Mouse (Mus musculus): ENCODE measurements around the gene Fxyd7. TPM values are rescaled to one million over a fixed set of nuclear protein-coding genes. Genes with fewer than 3 reads are reported as not detected.

Gene Fxyd7
- polyA plus RNA-seq, 1 experiment from 2014 or later, result 265 TPM

- Histone ChIP-seq H3K9ac (no peak overlapping the region), H3K36me3 (no peaks in the 10 kb centered on the region), H3K4me3 (no peak overlapping the region), H3K27me3 (no peaks in the 10 kb centered on the region), H3K27ac (replicated peaks) (no peak overlapping the region), H3K4me2 (no peak overlapping the region), H3K4me1 (replicated peaks) (no peaks in the 10 kb centered on the region), H3K9me3 (no peaks in the 10 kb centered on the region)
- 55% methylated on average over 10 of the region's 10 CpGs for WGBS
- peak; percentile 59; the same call in 1 of the 2 replicates for ATAC-seq (ENCODE audit: low FRiP score, low read depth)
Measured at GRCm38 (mm10) chr7:31017104-31017901, 34.0 kb downstream of the Fxyd7 start.

DNA sequence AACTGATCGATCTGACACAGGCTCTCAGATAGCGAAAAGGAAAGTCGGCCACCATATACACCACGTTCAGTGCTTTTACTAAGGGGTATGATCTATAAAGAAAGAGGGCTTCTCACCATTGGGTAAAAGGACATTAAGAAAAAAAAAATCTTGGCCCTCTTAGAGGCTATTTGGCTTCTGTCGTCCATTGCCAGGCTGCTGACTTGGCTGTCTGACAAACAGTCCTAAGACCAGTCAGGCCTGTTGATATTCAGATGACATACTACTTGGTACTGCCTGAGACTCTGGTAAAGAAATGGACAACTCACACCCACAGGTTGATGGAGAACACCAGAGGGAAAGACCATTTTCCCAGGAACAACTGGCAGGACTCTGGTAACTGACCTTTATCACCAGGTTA is 38.3 kb downstream of the Fxyd7 start:
- Histone ChIP-seq H3K4me3 (no peak overlapping the region), H3K36me3 (no peaks in the 10 kb centered on the region), H3K27ac (replicated peaks) (no peak overlapping the region), H3K4me1 (replicated peaks) (no peaks in the 10 kb centered on the region), H3K27me3 (no peaks in the 10 kb centered on the region), H3K9ac (no peak overlapping the region), H3K9me3 (no peaks in the 10 kb centered on the region), H3K4me2 (no peak overlapping the region)
- no peak for ATAC-seq (ENCODE audit: low FRiP score, low read depth)
- 72% methylated on average over 5 of the region's 5 CpGs for WGBS

GRCm38 (mm10) chr7:31008889-31009288 is 42.4 kb downstream of the Fxyd7 start:
- 0 out of 2 replicates have a peak, but pooled peaks have one; percentile 34 for ATAC-seq (ENCODE audit: low FRiP score, low read depth)
- WGBS, result 68% methylated on average over 3 of the region's 3 CpGs
- no peak overlapping the region for H3K27ac ChIP-seq (replicated peaks)
- no peak overlapping the region for H3K4me3 ChIP-seq
- H3K9ac ChIP-seq, result no peak overlapping the region
- no peaks in the 10 kb centered on the region for H3K9me3 ChIP-seq
- H3K4me2 ChIP-seq, result no peak overlapping the region
- no peaks in the 10 kb centered on the region for H3K27me3 ChIP-seq
- H3K4me1 ChIP-seq (replicated peaks), result no peaks in the 10 kb centered on the region
- H3K36me3 ChIP-seq, result no peaks in the 10 kb centered on the region

DNA sequence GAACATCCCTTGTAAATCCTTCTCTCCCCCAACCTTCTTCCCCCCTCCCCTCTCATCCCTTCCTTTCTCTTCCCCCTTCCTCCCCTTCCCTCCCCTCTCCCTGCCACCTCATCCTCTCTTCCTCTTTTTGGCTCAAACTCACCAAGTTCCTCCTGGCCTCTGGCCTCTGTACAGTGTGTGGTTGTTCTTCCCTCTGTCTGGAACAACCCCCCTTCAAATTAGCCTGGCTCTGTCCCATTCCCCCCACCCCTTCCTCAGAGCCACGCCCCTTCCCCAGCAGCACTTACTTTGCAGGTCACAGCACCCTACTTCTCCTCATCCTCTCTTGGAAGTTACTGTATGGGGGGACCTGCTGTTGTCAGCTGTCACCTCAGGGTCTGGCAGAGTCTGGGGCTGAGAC is 43.1 kb downstream of the Fxyd7 start:
- Histone ChIP-seq H3K27ac (replicated peaks) (no peak overlapping the region), H3K4me1 (replicated peaks) (no peaks in the 10 kb centered on the region), H3K9me3 (no peaks in the 10 kb centered on the region), H3K36me3 (no peaks in the 10 kb centered on the region), H3K4me3 (no peak overlapping the region), H3K9ac (no peak overlapping the region), H3K4me2 (no peak overlapping the region), H3K27me3 (no peaks in the 10 kb centered on the region)
- WGBS, result 52% methylated on average over 1 of the region's 1 CpGs
- ATAC-seq (ENCODE audit: low FRiP score, low read depth), result no peak

GRCm38 (mm10) chr7:31007775-31008174 is 43.5 kb downstream of the Fxyd7 start:
- Histone ChIP-seq H3K4me2 (no peak overlapping the region), H3K36me3 (no peaks in the 10 kb centered on the region), H3K4me1 (replicated peaks) (no peaks in the 10 kb centered on the region), H3K27me3 (no peaks in the 10 kb centered on the region), H3K4me3 (no peak overlapping the region), H3K27ac (replicated peaks) (no peak overlapping the region), H3K9me3 (no peaks in the 10 kb centered on the region), H3K9ac (no peak overlapping the region)
- no peak for ATAC-seq (ENCODE audit: low FRiP score, low read depth)
- WGBS, result 92% methylated on average over 1 of the region's 1 CpGs

GRCm38 (mm10) chr7:31002650-31003049 is 48.6 kb downstream of the Fxyd7 start:
- H3K27ac ChIP-seq (replicated peaks), result no peak overlapping the region
- H3K9me3 ChIP-seq, result no peaks in the 10 kb centered on the region
- no peaks in the 10 kb centered on the region for H3K36me3 ChIP-seq
- ATAC-seq (ENCODE audit: low FRiP score, low read depth), result no peak
- H3K9ac ChIP-seq, result no peak overlapping the region
- peaks cover 8% of the 10 kb centered on the region; the same call in 1 of the 2 replicates for H3K4me1 ChIP-seq (replicated peaks)
- H3K4me2 ChIP-seq, result no peak overlapping the region
- WGBS, result 80% methylated on average over 8 of the region's 8 CpGs
- H3K27me3 ChIP-seq, result no peaks in the 10 kb centered on the region
- no peak overlapping the region for H3K4me3 ChIP-seq

DNA sequence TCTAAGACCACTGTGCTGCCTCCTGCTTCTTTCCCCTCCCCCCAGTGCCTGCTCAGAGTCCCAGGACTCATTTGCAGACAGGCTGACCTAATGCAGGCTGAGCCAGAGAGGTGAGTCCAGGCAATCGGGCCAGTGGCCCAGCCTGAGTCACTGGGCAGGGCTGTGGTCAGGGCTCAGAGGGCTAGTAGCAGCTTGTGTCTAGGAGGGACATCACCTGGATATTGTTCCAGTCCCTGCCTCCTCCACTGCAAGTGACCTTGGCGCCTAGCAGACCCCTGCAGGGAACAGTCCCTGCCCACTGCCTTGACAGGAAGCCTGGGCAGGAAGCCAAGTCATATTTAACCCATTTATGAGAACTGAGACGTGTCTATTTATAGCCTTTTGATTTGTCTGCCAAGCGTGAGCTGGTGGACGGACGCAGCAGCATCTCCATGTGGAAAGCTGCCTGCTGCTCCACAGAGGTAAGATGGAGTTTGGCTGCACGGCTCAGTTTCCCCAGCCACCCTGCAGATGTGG is 50.7 kb downstream of the Fxyd7 start:
- WGBS, result 44% methylated on average over 7 of the region's 7 CpGs
- Histone ChIP-seq H3K9ac (no peak overlapping the region), H3K4me3 (no peak overlapping the region), H3K27ac (replicated peaks) (peak overlapping the region; percentile 31; the same call in 1 of the 2 replicates), H3K4me1 (replicated peaks) (peaks cover 8% of the 10 kb centered on the region; the same call in 1 of the 2 replicates), H3K36me3 (no peaks in the 10 kb centered on the region), H3K9me3 (no peaks in the 10 kb centered on the region), H3K4me2 (no peak overlapping the region), H3K27me3 (no peaks in the 10 kb centered on the region)
- 0 out of 2 replicates have a peak, but pooled peaks have one; percentile 42 for ATAC-seq (ENCODE audit: low FRiP score, low read depth)

DNA sequence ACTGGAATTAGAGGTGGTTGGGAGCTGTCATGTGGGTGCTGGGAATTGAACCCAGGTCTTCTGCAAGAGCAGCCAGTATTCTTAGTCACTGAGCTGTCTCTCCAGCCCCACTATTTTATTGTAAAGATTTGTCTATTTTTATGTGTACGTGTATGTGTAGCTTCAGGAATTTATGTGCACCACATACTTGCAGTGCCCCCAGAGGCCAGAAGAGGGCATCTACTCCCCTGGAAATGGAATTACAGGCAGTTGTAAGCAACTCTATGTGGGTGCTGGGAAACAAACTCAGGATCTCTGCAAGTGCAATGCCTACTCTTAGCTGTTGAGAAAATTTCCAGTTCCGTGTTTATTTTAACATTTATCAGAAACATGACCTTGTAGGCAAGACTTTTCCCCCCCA is 54.8 kb downstream of the Fxyd7 start:
- H3K4me3 ChIP-seq, result no peak overlapping the region
- no peak overlapping the region for H3K9ac ChIP-seq
- no peaks in the 10 kb centered on the region for H3K36me3 ChIP-seq
- H3K27me3 ChIP-seq, result no peaks in the 10 kb centered on the region
- no peak overlapping the region for H3K27ac ChIP-seq (replicated peaks)
- no peaks in the 10 kb centered on the region for H3K9me3 ChIP-seq
- 94% methylated on average over 2 of the region's 2 CpGs for WGBS
- peaks cover 8% of the 10 kb centered on the region; the same call in 1 of the 2 replicates for H3K4me1 ChIP-seq (replicated peaks)
- no peak for ATAC-seq (ENCODE audit: low FRiP score, low read depth)
- H3K4me2 ChIP-seq, result no peak overlapping the region

DNA sequence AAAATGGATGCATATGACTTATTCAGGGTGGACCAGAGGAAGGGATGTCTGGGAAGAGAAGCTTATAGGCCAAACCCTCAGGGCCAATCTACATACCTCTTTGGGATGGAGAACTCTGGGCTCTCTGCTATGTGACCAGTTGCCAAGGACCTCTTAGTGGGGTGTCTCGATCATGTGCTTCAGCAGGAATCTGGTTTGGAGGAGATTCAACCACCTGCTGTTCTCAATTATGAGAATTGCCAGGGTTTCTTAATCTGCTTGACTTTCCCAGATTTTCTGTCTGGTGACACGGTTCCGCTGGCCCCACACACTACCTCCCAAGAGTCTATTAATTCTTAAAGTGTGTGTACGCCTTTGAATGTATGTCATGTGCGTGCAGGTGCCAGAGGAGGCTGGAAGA is 57.3 kb downstream of the Fxyd7 start:
- 61% methylated on average over 5 of the region's 5 CpGs for WGBS
- Histone ChIP-seq H3K9me3 (no peaks in the 10 kb centered on the region), H3K27ac (replicated peaks) (no peak overlapping the region), H3K4me2 (no peak overlapping the region), H3K27me3 (no peaks in the 10 kb centered on the region), H3K9ac (no peak overlapping the region), H3K36me3 (no peaks in the 10 kb centered on the region), H3K4me1 (replicated peaks) (no peaks in the 10 kb centered on the region), H3K4me3 (no peak overlapping the region)
- ATAC-seq (ENCODE audit: low FRiP score, low read depth), result no peak

Small RNA genes within 50 kb of the gene (microRNA-seq; reads per million reads assigned to microRNA genes)
- not detected for gene Mir7050

Other genes starting within 250 kb of the Fxyd7 start
- 0.21 TPM in 1 of 2 replicates, not detected in the other for gene Ffar2, start 227.7 kb downstream of the Fxyd7 start, polyA plus RNA-seq (2015; fragmentation: Nextera tagmentation; extraction: Ambion mirVana)
- 0.13 TPM in 1 of 2 replicates, not detected in the other for gene Ffar3, start 195.3 kb downstream of the Fxyd7 start, polyA plus RNA-seq (2015; fragmentation: Nextera tagmentation; extraction: Ambion mirVana)
- not detected in 2 replicates for gene Ffar1, start 189.9 kb downstream of the Fxyd7 start, polyA plus RNA-seq (2015; fragmentation: Nextera tagmentation; extraction: Ambion mirVana)
- 0.35 TPM in 1 of 2 replicates, not detected in the other for gene Cd22, start 171.1 kb downstream of the Fxyd7 start, polyA plus RNA-seq (2015; fragmentation: Nextera tagmentation; extraction: Ambion mirVana)
- 4.1 and 5.0 TPM in 2 replicates for gene Mag, start 136.6 kb downstream of the Fxyd7 start, polyA plus RNA-seq (2015; fragmentation: Nextera tagmentation; extraction: Ambion mirVana)
- not detected in 2 replicates for gene Hamp2, start 126.8 kb downstream of the Fxyd7 start, polyA plus RNA-seq (2015; fragmentation: Nextera tagmentation; extraction: Ambion mirVana)
- not detected in 2 replicates for gene Hamp, start 107.4 kb downstream of the Fxyd7 start, polyA plus RNA-seq (2015; fragmentation: Nextera tagmentation; extraction: Ambion mirVana)
- gene Usf2, start 94.7 kb downstream of the Fxyd7 start, polyA plus RNA-seq (2015; fragmentation: Nextera tagmentation; extraction: Ambion mirVana), result 27.3 and 29.3 TPM in 2 replicates
- gene Lsr, start 78.0 kb downstream of the Fxyd7 start, polyA plus RNA-seq (2015; fragmentation: Nextera tagmentation; extraction: Ambion mirVana), result 24.3 and 24.4 TPM in 2 replicates
- 0.69 and 1.1 TPM in 2 replicates for gene Fam187b, start 77.7 kb downstream of the Fxyd7 start, polyA plus RNA-seq (2015; fragmentation: Nextera tagmentation; extraction: Ambion mirVana)
- gene Fxyd5, start 9.0 kb downstream of the Fxyd7 start, polyA plus RNA-seq (2015; fragmentation: Nextera tagmentation; extraction: Ambion mirVana), result 19.2 and 26.8 TPM in 2 replicates
- gene Fxyd1, start 5.7 kb upstream of the Fxyd7 start, polyA plus RNA-seq (2015; fragmentation: Nextera tagmentation; extraction: Ambion mirVana), result 46.2 and 55.7 TPM in 2 replicates
- gene Lgi4, start 7.9 kb upstream of the Fxyd7 start, polyA plus RNA-seq (2015; fragmentation: Nextera tagmentation; extraction: Ambion mirVana), result 0.57 and 1.0 TPM in 2 replicates
- gene Fxyd3, start 25.2 kb upstream of the Fxyd7 start, polyA plus RNA-seq (2015; fragmentation: Nextera tagmentation; extraction: Ambion mirVana), result 0.31 TPM in 1 of 2 replicates, not detected in the other
- gene Hpn, start 63.8 kb upstream of the Fxyd7 start, polyA plus RNA-seq (2015; fragmentation: Nextera tagmentation; extraction: Ambion mirVana), result 0.51 and 0.56 TPM in 2 replicates
- gene Scn1b, start 75.5 kb upstream of the Fxyd7 start, polyA plus RNA-seq (2015; fragmentation: Nextera tagmentation; extraction: Ambion mirVana), result 16.5 and 18.7 TPM in 2 replicates
- 212 and 233 TPM in 2 replicates for gene Gramd1a, start 104.4 kb upstream of the Fxyd7 start, polyA plus RNA-seq (2015; fragmentation: Nextera tagmentation; extraction: Ambion mirVana)
- not detected in 2 replicates for gene Scgb2b2, start 239.0 kb upstream of the Fxyd7 start, polyA plus RNA-seq (2015; fragmentation: Nextera tagmentation; extraction: Ambion mirVana)
- not detected in 2 replicates for gene Scgb1b2, start 240.4 kb upstream of the Fxyd7 start, polyA plus RNA-seq (2015; fragmentation: Nextera tagmentation; extraction: Ambion mirVana)